Mouse (Mus musculus) kidney, postnatal 0 days (tissue): ENCODE measurements at regions not wholly inside any gene's neighbourhood (a gene's known extent, or its start where the extent isn't known, plus 50 kb on each side); places are given as distances from the start of the nearest gene placed in this dataset.
A peak's percentile ranks its signal among the peaks of the same experiment; 100 is the strongest.

ENCODE experiments used
- ATAC-seq: fragments of 200-750 bp; cut with Nextera tagmentation; replicated peaks from 2 replicates; pipeline ENCODE4 v1.8.0; 2017; ENCODE audit warnings: low read depth, moderate number of reproducible peaks, moderate TSS enrichment, moderate library complexity; ENCODE audit not compliant: low FRiP score
- DNase-seq: peaks from one replicate; pipeline ENCODE4 v3.0.0-alpha.2; 2016; ENCODE audit warnings: low spot score
- H3K27ac ChIP-seq: fragments of 300-500 bp; sonication (generic); 2 replicates; pipeline ENCODE4 v1.5.1; 2014; ENCODE audit warnings: mild to moderate bottlenecking
- H3K27me3 ChIP-seq: fragments of 300-500 bp; sonication (generic); 2 replicates; pipeline ENCODE4 v1.6.1; 2014; ENCODE audit warnings: low read length, mixed read lengths; ENCODE audit not compliant: insufficient read depth
- H3K36me3 ChIP-seq: fragments of 300-500 bp; sonication (generic); 2 replicates; pipeline ENCODE4 v1.6.1; 2014; ENCODE audit warnings: low read length, mixed read lengths; ENCODE audit not compliant: insufficient read depth
- H3K4me1 ChIP-seq: fragments of 300-500 bp; sonication (generic); replicated peaks from 2 replicates; pipeline ENCODE4 v1.6.1; 2014; ENCODE audit warnings: antibody characterized with exemption, low read length, mixed read lengths; ENCODE audit not compliant: insufficient read depth
- H3K4me2 ChIP-seq: fragments of 300-500 bp; sonication (generic); 2 replicates; pipeline ENCODE4 v1.6.1; 2014; ENCODE audit warnings: mild to moderate bottlenecking, low read length, moderate library complexity, mixed read lengths
- H3K4me3 ChIP-seq: fragments of 300-500 bp; sonication (generic); replicated peaks from 2 replicates; pipeline ENCODE4 v1.5.1; 2014; ENCODE audit warnings: low read depth, low read length
- H3K9ac ChIP-seq: fragments of 300-500 bp; sonication (generic); 2 replicates; pipeline ENCODE4 v1.6.1; 2014; ENCODE audit warnings: low read depth, low read length
- H3K9me3 ChIP-seq: fragments of 300-500 bp; sonication (generic); replicated peaks from 2 replicates; pipeline ENCODE4 v1.6.1; 2016; ENCODE audit warnings: low read length, inconsistent platforms, mixed read lengths
- CTCF ChIP-seq: IDR thresholded peaks from 2 replicates; pipeline ENCODE4 v1.5.1; 2016; ENCODE audit warnings: antibody characterized with exemption, low read depth, mild to moderate bottlenecking, moderate library complexity
- WGBS: fragments of 180-500 bp; shearing (Covaris S2); extraction: QIAGEN DNeasy Blood & Tissue Kit; methylation state at CpG from one replicate; pipeline ENCODE4 v1.1.7; 2014; 5-methylcytosine and 5-hydroxymethylcytosine counted together

GRCm38 (mm10) chr9:40617676-40618062 is 52.7 kb upstream of the Gm21915 start:
- no peak overlapping the region for H3K27ac ChIP-seq
- no peaks in the 10 kb centered on the region for H3K36me3 ChIP-seq
- H3K4me3 ChIP-seq = no peak overlapping the region
- no peak overlapping the region for H3K9ac ChIP-seq
- no peak for TF ChIP-seq CTCF
- 0 out of 2 replicates have a peak, but pooled peaks cover 5% of the 10 kb centered on the region for H3K4me1 ChIP-seq
- 24% methylated on average over 10 of the region's 10 CpGs for WGBS
- H3K4me2 ChIP-seq = peak overlapping the region; percentile 54
- ATAC-seq = no peak
- H3K9me3 ChIP-seq = no peaks in the 10 kb centered on the region
- no peak for DNase-seq
- no peaks in the 10 kb centered on the region for H3K27me3 ChIP-seq

- Histone ChIP-seq H3K4me1 (0 out of 2 replicates have a peak, but pooled peaks cover 5% of the 10 kb centered on the region), H3K9me3 (no peaks in the 10 kb centered on the region), H3K4me3 (0 out of 2 replicates have a peak overlapping the region, but pooled peaks have one; percentile 2), H3K36me3 (no peaks in the 10 kb centered on the region), H3K4me2 (peak overlapping the region; percentile 54), H3K9ac (0 out of 2 replicates have a peak overlapping the region, but pooled peaks have one; percentile 18), H3K27ac (no peak overlapping the region), H3K27me3 (no peaks in the 10 kb centered on the region)
- DNase-seq = no peak
- no peak for TF ChIP-seq CTCF
- WGBS = 2% methylated on average over 20 of the region's 20 CpGs
- no peak for ATAC-seq
Observed at GRCm38 (mm10) chr9:40617036-40617675, 53.3 kb upstream of the Gm21915 start.

DNA sequence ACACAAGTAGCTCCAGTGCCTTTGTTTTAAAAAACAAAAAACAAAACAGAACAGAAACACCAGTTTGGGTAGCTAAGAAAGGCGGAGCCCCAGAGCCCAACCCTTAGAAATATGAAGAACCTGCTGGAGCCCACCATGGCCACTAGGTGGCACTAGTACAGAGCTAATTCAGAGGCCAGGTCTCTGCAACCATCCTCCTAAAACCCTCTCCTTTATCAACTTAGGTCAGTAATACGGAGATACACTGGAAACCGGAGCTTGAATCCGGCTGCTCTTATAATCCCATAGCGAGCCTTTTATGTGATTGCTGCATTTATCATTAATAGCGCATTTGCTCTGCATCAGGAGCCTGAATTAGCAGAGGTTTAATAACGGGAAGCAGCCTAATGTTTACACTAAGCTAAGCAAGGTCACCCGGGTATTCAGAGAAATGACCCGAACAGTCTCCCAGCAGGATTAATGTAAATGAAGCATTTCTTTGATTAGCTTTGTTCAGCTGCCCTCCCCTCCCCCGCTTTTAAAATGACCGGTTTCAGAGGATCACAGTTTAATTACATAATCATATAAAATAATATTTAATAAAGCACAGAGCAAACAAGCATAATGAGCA is 53.9 kb upstream of the Gm21915 start:
- H3K27ac ChIP-seq = no peak overlapping the region

DNA sequence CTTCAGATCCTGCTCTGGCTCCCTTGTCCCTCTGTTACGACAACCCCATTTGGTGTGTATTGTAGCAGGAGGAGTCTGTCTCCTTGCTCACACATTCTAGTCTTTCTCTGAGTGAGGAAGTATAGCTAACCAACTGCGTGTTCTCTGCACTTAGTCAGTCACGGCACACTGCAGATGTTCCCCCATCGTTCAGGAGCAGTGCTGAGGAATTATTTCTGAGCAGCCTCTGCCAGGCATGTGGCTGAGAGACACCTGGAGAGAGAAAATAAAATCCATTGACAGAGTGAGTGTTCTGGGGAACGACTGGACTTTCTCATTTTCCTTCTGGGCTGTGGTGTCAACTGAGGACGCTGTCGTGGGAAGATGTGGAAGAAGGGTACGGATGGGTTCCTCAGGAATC is 54.5 kb upstream of the Gm21915 start:
- Histone ChIP-seq H3K27ac (no peak overlapping the region), H3K9me3 (no peaks in the 10 kb centered on the region), H3K27me3 (no peaks in the 10 kb centered on the region), H3K4me1 (0 out of 2 replicates have a peak, but pooled peaks cover 5% of the 10 kb centered on the region), H3K36me3 (no peaks in the 10 kb centered on the region), H3K4me3 (no peak overlapping the region), H3K9ac (no peak overlapping the region), H3K4me2 (peak overlapping the region; percentile 21; the same call in 1 of the 2 replicates)
- no peak for TF ChIP-seq CTCF
- DNase-seq = no peak
- 21% methylated on average over 8 of the region's 8 CpGs for WGBS
- ATAC-seq = no peak

More for the DNA sequence above, 53.9 kb upstream of the Gm21915 start:
- WGBS = under 1% methylated on average over 11 of the region's 11 CpGs
- peak; percentile 96 for DNase-seq
- peak overlapping the region; percentile 13; the same call in 1 of the 2 replicates for H3K4me3 ChIP-seq
- H3K9me3 ChIP-seq = no peaks in the 10 kb centered on the region
- peak overlapping the region; percentile 54 for H3K4me2 ChIP-seq
- H3K4me1 ChIP-seq = 0 out of 2 replicates have a peak, but pooled peaks cover 5% of the 10 kb centered on the region
- peak; percentile 88 for TF ChIP-seq CTCF
- 0 out of 2 replicates have a peak overlapping the region, but pooled peaks have one; percentile 18 for H3K9ac ChIP-seq
- H3K36me3 ChIP-seq = no peaks in the 10 kb centered on the region
- no peaks in the 10 kb centered on the region for H3K27me3 ChIP-seq
- ATAC-seq = peak; percentile 52; the same call in 1 of the 2 replicates

GRCm38 (mm10) chr9:40614071-40614470 is 56.3 kb upstream of the Gm21915 start:
- Histone ChIP-seq H3K9ac (no peak overlapping the region), H3K4me2 (no peak overlapping the region), H3K9me3 (no peaks in the 10 kb centered on the region), H3K4me3 (no peak overlapping the region), H3K27me3 (no peaks in the 10 kb centered on the region), H3K27ac (no peak overlapping the region), H3K4me1 (0 out of 2 replicates have a peak, but pooled peaks cover 5% of the 10 kb centered on the region), H3K36me3 (no peaks in the 10 kb centered on the region)
- no peak for TF ChIP-seq CTCF
- no peak for ATAC-seq
- no peak for DNase-seq
- 45% methylated on average over 5 of the region's 5 CpGs for WGBS

- Histone ChIP-seq H3K4me3 (no peak overlapping the region), H3K4me1 (0 out of 2 replicates have a peak, but pooled peaks cover 5% of the 10 kb centered on the region), H3K27me3 (no peaks in the 10 kb centered on the region), H3K36me3 (no peaks in the 10 kb centered on the region), H3K4me2 (no peak overlapping the region), H3K9ac (no peak overlapping the region), H3K27ac (no peak overlapping the region), H3K9me3 (no peaks in the 10 kb centered on the region)
- WGBS = 83% methylated on average over 4 of the region's 4 CpGs
- DNase-seq (no peak), ATAC-seq (no peak)
- no peak for TF ChIP-seq CTCF
Observed at GRCm38 (mm10) chr9:40613182-40613581, 57.2 kb upstream of the Gm21915 start.
